Mouse (Mus musculus): ENCODE data around the gene Olfr1437.
"Not testable (repeated sequence)": the region's sequence is repeated elsewhere in the genome, so short reads cannot be mapped to it uniquely, and the experiment has no call there.

Gene Olfr1437

DNA sequence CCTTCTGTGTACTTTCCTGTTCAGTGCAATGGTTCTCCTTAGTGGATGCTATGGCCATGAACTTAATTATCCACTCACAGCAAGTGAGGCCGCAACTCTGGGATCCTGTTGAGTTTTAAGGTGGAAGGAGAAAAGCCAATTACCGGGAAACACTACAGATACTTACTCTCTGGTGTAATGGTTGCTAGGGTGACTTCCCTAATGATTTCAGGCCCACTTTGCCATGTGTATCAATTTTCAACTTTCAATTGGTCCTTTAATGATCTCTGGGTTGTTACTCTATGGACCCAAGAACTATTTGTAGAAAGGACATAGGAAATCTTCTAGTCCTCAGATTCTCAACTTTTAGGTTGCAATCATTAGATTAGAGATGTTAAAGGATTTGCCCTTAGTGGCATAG lies at the start of gene Olfr1437:
Gene Olfr1437 (minus strand): TSS at position 101 of the 400 bp plus-strand sequence.
- DNase-seq = no peak

GRCm38 (mm10) chr19:12374465-12375025 lies 49.6 kb upstream of the Olfr1437 start:
- peak in 1 of 2 experiments; percentile 5 for DNase-seq

- no peak for DNase-seq
These were observed 48.1 kb upstream of the Olfr1437 start for GRCm38 (mm10) chr19:12373004-12373403.

DNA sequence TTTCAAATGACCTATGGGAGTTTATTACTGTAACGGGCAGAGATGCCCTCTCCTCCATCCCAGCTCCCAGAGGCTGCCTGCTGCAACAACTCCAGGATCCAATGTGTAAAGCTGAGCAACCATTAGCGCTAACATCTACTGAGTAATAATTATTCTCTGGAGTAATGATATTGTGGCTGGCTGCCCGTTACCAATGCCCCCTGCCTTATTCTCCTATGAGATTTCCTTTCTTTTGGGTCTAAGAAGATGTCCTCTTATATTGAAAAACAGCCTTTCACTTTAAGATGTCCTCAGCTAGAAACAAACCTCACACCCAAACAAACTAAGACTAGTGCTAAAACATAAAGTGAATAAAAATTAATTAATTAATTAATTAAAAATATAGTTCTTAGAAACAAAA lies 10.9 kb upstream of the Olfr1437 start, which contains the start of gene Olfr1438-ps1:
Gene Olfr1438-ps1 (minus strand): TSS at position 101 of the 400 bp plus-strand sequence.
- DNase-seq = no peak

DNA sequence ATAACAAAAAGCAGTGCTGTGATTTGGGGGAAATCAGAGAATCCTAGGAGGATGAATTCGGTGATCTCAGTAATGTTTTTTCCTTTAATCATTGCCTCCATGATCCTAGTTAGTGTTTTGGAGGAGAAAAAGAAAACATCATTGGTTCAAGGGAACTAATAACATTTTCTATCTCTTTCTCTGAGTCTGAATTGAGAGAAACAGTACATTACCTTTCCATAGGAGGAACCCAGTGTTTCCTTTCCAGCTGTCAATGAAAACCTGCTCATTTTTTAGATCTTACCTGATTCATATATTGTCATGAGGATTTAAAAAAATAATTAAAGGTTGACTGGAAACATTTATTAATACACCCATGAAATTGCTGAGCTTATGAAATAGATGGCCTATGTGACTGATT lies 25.9 kb downstream of the Olfr1437 start, which contains the start of gene Olfr1436:
Gene Olfr1436 (minus strand): TSS at position 101 of the 400 bp plus-strand sequence.
- not testable (repeated sequence) for DNase-seq

DNA sequence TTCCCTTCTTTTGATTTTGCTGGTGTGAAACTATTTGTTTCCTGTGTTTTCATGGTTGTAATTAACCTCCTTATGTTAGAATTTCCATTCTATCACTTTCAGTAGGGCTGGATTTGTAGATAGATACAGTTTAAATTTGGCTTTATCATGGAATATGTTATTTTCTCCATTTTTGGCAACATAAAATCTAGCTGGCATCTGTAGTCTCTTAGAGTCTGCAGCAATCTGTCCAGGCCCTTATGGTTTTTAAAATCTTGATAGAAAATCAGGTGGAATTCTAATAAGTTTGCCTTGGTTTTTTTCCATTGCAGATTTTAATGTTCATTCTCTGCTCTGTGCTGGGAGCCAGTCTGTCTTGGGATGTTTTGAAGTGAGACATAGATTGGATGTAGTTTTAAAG lies 31.9 kb downstream of the Olfr1437 start:
- no peak for DNase-seq

GRCm38 (mm10) chr19:12279554-12279953 lies 45.3 kb downstream of the Olfr1437 start, which contains the start of gene Olfr1434:
Gene Olfr1434 (plus strand): TSS chr19:12279854.
- no peak for DNase-seq
